ENCODE assay signal across 9 mouse cellular contexts in the genomic region with DNA sequence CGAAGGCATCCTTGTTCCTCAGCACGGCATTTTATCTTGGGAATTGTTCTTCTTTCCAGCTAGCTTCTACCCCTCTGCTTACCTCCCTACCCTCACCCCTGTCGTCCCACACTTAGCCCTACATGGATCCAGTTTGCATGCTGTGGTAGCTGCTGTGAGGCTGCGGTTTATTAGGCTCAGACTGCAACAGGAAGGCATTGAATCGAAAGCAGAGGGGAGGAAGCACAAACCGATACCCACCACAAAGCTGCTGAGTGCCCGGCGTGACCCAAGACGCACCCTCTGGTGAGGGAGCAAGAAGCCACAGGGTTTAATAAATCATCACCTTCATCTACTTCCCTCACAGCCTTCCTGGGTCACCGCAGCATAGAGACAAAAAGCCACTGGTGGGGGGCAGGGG. TPM values are rescaled to one million over a fixed set of nuclear protein-coding genes. Genes with fewer than 3 reads are reported as not detected.
DNase-seq lines count a peak whose midpoint lies in the region; ATAC-seq and TF ChIP-seq lines count a peak whose summit lies in the region.
"Had no signal": no experiment of that assay in that cellular context is flagged by ENCODE, and none has a peak within 500 bp of the region (broad histone marks: within the 10 kb centered on the region; RNA-seq: fewer than 3 reads in every experiment).

No protein-coding gene starts in this region.

- 33% methylated on average over 10 of the region's 10 CpGs for WGBS in forebrain, embryonic 12.5 days
- WGBS in forebrain, postnatal 0 days, result 33% methylated on average over 10 of the region's 10 CpGs
- 22% methylated on average over 10 of the region's 10 CpGs for WGBS in stomach, embryonic 15.5 days

- H3K4me1 ChIP-seq in forebrain, embryonic 12.5 days, result peaks cover 24% of the 10 kb centered on the region
- H3K4me1 ChIP-seq in forebrain, postnatal 0 days (ENCODE audit: insufficient read depth), result no peaks in the 10 kb centered on the region
- peaks cover 35% of the 10 kb centered on the region for H3K4me1 ChIP-seq in bone marrow macrophage, adult 2 months (ENCODE audit: control insufficient read depth, insufficient read depth, low read length)
- H3K4me1 ChIP-seq in megakaryocyte, embryonic 14.5 days, result peaks cover 88% of the 10 kb centered on the region
- H3K4me1 ChIP-seq in stomach, embryonic 15.5 days, result peaks cover 18% of the 10 kb centered on the region

- TF ChIP-seq POLR2A in bone marrow macrophage, adult 2 months (IDR thresholded peaks at IDR 0.05; ENCODE audit: borderline replicate concordance, low read depth, low read length), result no peak

- H3K36me3 ChIP-seq in forebrain, embryonic 12.5 days (replicated peaks), result no peaks in the 10 kb centered on the region
- H3K36me3 ChIP-seq in forebrain, postnatal 0 days (ENCODE audit: insufficient read depth), result no peaks in the 10 kb centered on the region
- peaks cover 12% of the 10 kb centered on the region for H3K36me3 ChIP-seq in megakaryocyte, embryonic 14.5 days (replicated peaks; ENCODE audit: low read length)
- H3K36me3 ChIP-seq in stomach, embryonic 15.5 days, result no peaks in the 10 kb centered on the region

- ATAC-seq in forebrain, embryonic 12.5 days (ENCODE audit: low FRiP score), result no peak
- no peak for ATAC-seq in forebrain, postnatal 0 days
- ATAC-seq in inflammation-experienced regulatory T-cells, adult 6 months, result peak; percentile 64
- no peak for ATAC-seq in stomach, embryonic 15.5 days (ENCODE audit: insufficient read depth, low FRiP score, low read depth)

- H3K27me3 ChIP-seq in forebrain, embryonic 12.5 days, result peaks cover 17% of the 10 kb centered on the region
- H3K27me3 ChIP-seq in forebrain, postnatal 0 days (ENCODE audit: insufficient read depth, low read length), result no peaks in the 10 kb centered on the region
- H3K27me3 ChIP-seq in megakaryocyte, embryonic 14.5 days (replicated peaks), result no peaks in the 10 kb centered on the region
- no peaks in the 10 kb centered on the region for H3K27me3 ChIP-seq in stomach, embryonic 15.5 days (replicated peaks)

- no peaks in the 10 kb centered on the region for H3K9me3 ChIP-seq in forebrain, embryonic 12.5 days
- no peaks in the 10 kb centered on the region for H3K9me3 ChIP-seq in forebrain, postnatal 0 days (ENCODE audit: low read length)
- H3K9me3 ChIP-seq in megakaryocyte, embryonic 14.5 days, result peaks cover 7% of the 10 kb centered on the region; the same call in 1 of the 2 replicates
- H3K9me3 ChIP-seq in stomach, embryonic 15.5 days, result no peaks in the 10 kb centered on the region
- H3K9me3 ChIP-seq: G1E had no signal

- H3K4me3 ChIP-seq in forebrain, embryonic 12.5 days (replicated peaks), result no peak overlapping the region
- H3K4me3 ChIP-seq in forebrain, postnatal 0 days (ENCODE audit: low read depth, low read length), result no peak overlapping the region
- H3K4me3 ChIP-seq in bone marrow macrophage, adult 2 months (ENCODE audit: insufficient read depth, low read length), result peak overlapping the region; percentile 42
- peak overlapping the region; percentile 90 for H3K4me3 ChIP-seq in megakaryocyte, embryonic 14.5 days (replicated peaks)
- 0 out of 2 replicates have a peak overlapping the region, but pooled peaks have one; percentile 9 for H3K4me3 ChIP-seq in stomach, embryonic 15.5 days (replicated peaks)

- intact Hi-C loops in left cerebral cortex, postnatal 10 days (cut with DNase I), result no loop called here

- no peak overlapping the region for H3K9ac ChIP-seq in forebrain, embryonic 12.5 days
- no peak overlapping the region for H3K9ac ChIP-seq in forebrain, postnatal 0 days
- H3K9ac ChIP-seq in stomach, embryonic 15.5 days, result no peak overlapping the region

- no peak for TF ChIP-seq CTCF in forebrain, postnatal 0 days (IDR thresholded peaks at IDR 0.05; ENCODE audit: low read depth)
- TF ChIP-seq CTCF in bone marrow macrophage, adult 2 months (IDR thresholded peaks at IDR 0.05; ENCODE audit: low read depth, low read length), result no peak

- no peak for DNase-seq in forebrain, postnatal 0 days
- DNase-seq in urinary bladder, adult 2 months (ENCODE audit: low spot score), result no peak
- DNase-seq in left cerebral cortex, postnatal 10 days (ENCODE audit: extremely low spot score in 1 of 2, low spot score in 2 of 2), result no peak

- peak overlapping the region; percentile 13; the same call in 1 of the 2 replicates for H3K4me2 ChIP-seq in forebrain, embryonic 12.5 days
- H3K4me2 ChIP-seq in forebrain, postnatal 0 days (ENCODE audit: low read depth), result no peak overlapping the region
- peak overlapping the region; percentile 33 for H3K4me2 ChIP-seq in stomach, embryonic 15.5 days

- no peak overlapping the region for H3K27ac ChIP-seq in forebrain, embryonic 12.5 days
- no peak overlapping the region for H3K27ac ChIP-seq in forebrain, postnatal 0 days (ENCODE audit: low read depth, low read length)
- H3K27ac ChIP-seq in bone marrow macrophage, adult 2 months (ENCODE audit: insufficient read depth, low read depth, low read length), result peak overlapping the region; percentile 78
- no peak overlapping the region for H3K27ac ChIP-seq in stomach, embryonic 15.5 days

RNA-seq across cellular contexts. Expression of gene Sec22b, which starts 31.1 kb away (rescaled TPM):
- 104 and 107 TPM in 2 replicates for polyA plus RNA-seq in forebrain, embryonic 12.5 days (2016; fragmentation: Nextera tagmentation; extraction: Ambion mirVana)
- total RNA-seq in forebrain, postnatal 0 days (2014; rRNA removed), result 71.3 and 73.9 TPM in 2 replicates
- 83.4 and 91.4 TPM in 2 replicates for polyA plus RNA-seq in forebrain, postnatal 0 days (2015; fragmentation: Nextera tagmentation; extraction: Ambion mirVana)
- 69.9 and 70.9 TPM in 2 replicates for polyA plus RNA-seq in bone marrow macrophage, adult 2 months (2012; ENCODE audit: insufficient read depth, insufficient read length, missing spikeins)
- 100 to 1,000 TPM in 1 of 3 experiments, 10 to 100 TPM in 2; 74.0 to 102 (median 82.1) TPM for polyA plus RNA-seq in inflammation-experienced regulatory T-cells, adult 6 months (2017; shearing (Covaris generic))
- polyA plus RNA-seq in megakaryocyte, embryonic 14.5 days (2012; ENCODE audit: insufficient read depth, low replicate concordance), result 34.0 and 73.4 TPM in 2 replicates
- polyA plus RNA-seq in stomach, embryonic 15.5 days (2015; fragmentation: Nextera tagmentation; extraction: Ambion mirVana), result 139 and 143 TPM in 2 replicates
- polyA plus RNA-seq in urinary bladder, adult 2 months (2012; rRNA removed), result 75.0 and 84.5 TPM in 2 replicates
- total RNA-seq in left cerebral cortex, postnatal 10 days (2021), result 10 to 100 TPM; 63.1 to 69.7 TPM

RNA-seq across cellular contexts. Expression of gene Pde4dip, which starts 43.6 kb away (rescaled TPM):
- polyA plus RNA-seq in forebrain, embryonic 12.5 days (2016; fragmentation: Nextera tagmentation; extraction: Ambion mirVana), result 35.7 and 39.3 TPM in 2 replicates
- 92.8 and 118 TPM in 2 replicates for total RNA-seq in forebrain, postnatal 0 days (2014; rRNA removed)
- 40.6 and 53.1 TPM in 2 replicates for polyA plus RNA-seq in forebrain, postnatal 0 days (2015; fragmentation: Nextera tagmentation; extraction: Ambion mirVana)
- polyA plus RNA-seq in bone marrow macrophage, adult 2 months (2012; ENCODE audit: insufficient read depth, insufficient read length, missing spikeins), result 14.8 and 16.6 TPM in 2 replicates
- 10 to 100 TPM in 2 of 3 experiments, 1 to 10 TPM in 1; 9.1 to 13.1 (median 11.2) TPM for polyA plus RNA-seq in inflammation-experienced regulatory T-cells, adult 6 months (2017; shearing (Covaris generic))
- 0.38 TPM in 1 of 2 replicates, not detected in the other for polyA plus RNA-seq in megakaryocyte, embryonic 14.5 days (2012; ENCODE audit: insufficient read depth, low replicate concordance)
- 21.3 and 24.0 TPM in 2 replicates for polyA plus RNA-seq in stomach, embryonic 15.5 days (2015; fragmentation: Nextera tagmentation; extraction: Ambion mirVana)
- 31.3 and 41.1 TPM in 2 replicates for polyA plus RNA-seq in urinary bladder, adult 2 months (2012; rRNA removed)
- 100 to 1,000 TPM; 235 to 254 TPM for total RNA-seq in left cerebral cortex, postnatal 10 days (2021)

Comparison
In these comparisons a context has a peak if more than half of its experiments do, and no peak if none do; other contexts are left out.
1. H3K4me3 ChIP-seq: peak in bone marrow macrophage, adult 2 months (single experiment), megakaryocyte, embryonic 14.5 days (single experiment) and stomach, embryonic 15.5 days (single experiment); none in forebrain, embryonic 12.5 days (single experiment) and forebrain, postnatal 0 days (single experiment).